Mouse (Mus musculus): Measurements from ENCODE around the gene Pih1d1.
"Not testable (repeated sequence)": the region's sequence is repeated elsewhere in the genome, so short reads cannot be mapped to it uniquely, and the experiment has no call there.

The Pih1d1 gene

GRCm38 (mm10) chr7:45154096-45154992, at the start of gene Pih1d1, which contains the start of gene Aldh16a1:
Gene Pih1d1 (plus strand): TSS chr7:45154303.
Gene Aldh16a1 (minus strand): TSS chr7:45154584.
- DNase-seq (ENCODE audit: low spot score in 2 of 2): peak; percentile 97

- no peak for DNase-seq (ENCODE audit: low spot score in 2 of 2)
Measured at GRCm38 (mm10) chr7:45104941-45105340, 49.2 kb upstream of the Pih1d1 start.

- no peak for DNase-seq (ENCODE audit: low spot score in 2 of 2)
Measured at GRCm38 (mm10) chr7:45105491-45105890, 48.6 kb upstream of the Pih1d1 start.

- DNase-seq (ENCODE audit: low spot score in 2 of 2): no peak
Measured at GRCm38 (mm10) chr7:45106441-45106840, 47.7 kb upstream of the Pih1d1 start.

- no peak for DNase-seq (ENCODE audit: low spot score in 2 of 2)
Measured at GRCm38 (mm10) chr7:45107052-45107645, 47.0 kb upstream of the Pih1d1 start.

GRCm38 (mm10) chr7:45110089-45110488, 44.0 kb upstream of the Pih1d1 start:
- not testable (repeated sequence) for DNase-seq (ENCODE audit: low spot score in 2 of 2)

GRCm38 (mm10) chr7:45111940-45112339, 42.2 kb upstream of the Pih1d1 start:
- no peak for DNase-seq (ENCODE audit: low spot score in 2 of 2)

- no peak for DNase-seq (ENCODE audit: low spot score in 2 of 2)
Measured at GRCm38 (mm10) chr7:45112529-45112928, 41.6 kb upstream of the Pih1d1 start.

- DNase-seq (ENCODE audit: low spot score in 2 of 2): no peak
Measured at GRCm38 (mm10) chr7:45113476-45113875, 40.6 kb upstream of the Pih1d1 start.

GRCm38 (mm10) chr7:45117566-45117965, 36.5 kb upstream of the Pih1d1 start:
- DNase-seq (ENCODE audit: low spot score in 2 of 2): no peak

GRCm38 (mm10) chr7:45118336-45118735, 35.8 kb upstream of the Pih1d1 start:
- DNase-seq (ENCODE audit: low spot score in 2 of 2): no peak

GRCm38 (mm10) chr7:45119780-45120709, 34.1 kb upstream of the Pih1d1 start:
- DNase-seq (ENCODE audit: low spot score in 2 of 2): no peak

GRCm38 (mm10) chr7:45121404-45121803, 32.7 kb upstream of the Pih1d1 start:
- no peak for DNase-seq (ENCODE audit: low spot score in 2 of 2)

- DNase-seq (ENCODE audit: low spot score in 2 of 2): no peak
Measured at GRCm38 (mm10) chr7:45121966-45122365, 32.1 kb upstream of the Pih1d1 start.

GRCm38 (mm10) chr7:45122561-45123185, 31.4 kb upstream of the Pih1d1 start:
- DNase-seq (ENCODE audit: low spot score in 2 of 2): no peak

- no peak for DNase-seq (ENCODE audit: low spot score in 2 of 2)
Measured at GRCm38 (mm10) chr7:45123186-45123570, 30.9 kb upstream of the Pih1d1 start.

GRCm38 (mm10) chr7:45124224-45125143, 29.6 kb upstream of the Pih1d1 start, which contains the start of gene Rps11:
Gene Rps11 (minus strand): TSS chr7:45124439.
- DNase-seq (ENCODE audit: low spot score in 2 of 2): peak; percentile 94 to 97

GRCm38 (mm10) chr7:45125144-45125600, 28.9 kb upstream of the Pih1d1 start:
- no peak for DNase-seq (ENCODE audit: low spot score in 2 of 2)

GRCm38 (mm10) chr7:45125649-45126048, 28.5 kb upstream of the Pih1d1 start:
- DNase-seq (ENCODE audit: low spot score in 2 of 2): not testable (repeated sequence)
